Mouse (Mus musculus) erythroblast, embryonic 14.5 days (primary cell): ENCODE data around the gene Dnm3.

Source experiments
- GATA1 ChIP-seq: IDR thresholded peaks from 2 replicates; pipeline ENCODE4 v1.6.1; 2012; ENCODE audit warnings: low read length, inconsistent platforms, mixed read lengths
- TAL1 ChIP-seq: IDR thresholded peaks from 3 replicates; pipeline ENCODE4 v1.6.1; 2012; ENCODE audit warnings: low read length, inconsistent platforms, mixed read lengths

GRCm38 (mm10) chr1:162072917-162073578, 404.8 kb downstream of the Dnm3 start:
- TF ChIP-seq TAL1 (no peak), GATA1 (no peak)
